Mouse (Mus musculus) megakaryocyte, embryonic 14.5 days (primary cell): Measurements from ENCODE around the gene Lrba.

Experiments used
- FLI1 ChIP-seq: IDR thresholded peaks from 2 replicates; pipeline ENCODE4 v1.6.1; 2012; ENCODE audit warnings: low read length, inconsistent platforms, mixed read lengths
- GATA1 ChIP-seq: IDR thresholded peaks from 3 replicates; pipeline ENCODE4 v1.6.1; 2012; ENCODE audit warnings: mixed read lengths, low read length, inconsistent platforms, borderline replicate concordance

DNA sequence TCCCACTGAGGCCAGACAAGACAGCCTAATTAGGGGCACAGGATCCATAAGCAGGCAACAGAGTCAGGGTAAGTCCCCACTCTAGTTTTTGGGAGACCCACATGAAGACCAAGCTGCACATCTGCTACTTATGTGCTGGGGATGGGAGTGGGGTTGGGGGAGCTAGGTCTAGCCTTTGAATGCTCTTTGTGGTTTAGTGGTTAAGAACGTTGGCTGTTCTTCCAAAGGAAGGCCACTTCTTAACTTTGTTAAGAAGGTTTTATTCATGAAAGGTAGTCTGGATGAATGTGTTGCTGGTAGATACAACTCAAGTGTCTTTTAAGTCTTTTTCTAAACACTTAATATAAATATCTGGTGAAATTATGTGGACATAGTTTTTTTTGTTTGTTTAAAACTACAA is 51.2 kb downstream of the Lrba start:
- TF ChIP-seq GATA1: no peak
- no peak for TF ChIP-seq FLI1
